In the genomic region with DNA sequence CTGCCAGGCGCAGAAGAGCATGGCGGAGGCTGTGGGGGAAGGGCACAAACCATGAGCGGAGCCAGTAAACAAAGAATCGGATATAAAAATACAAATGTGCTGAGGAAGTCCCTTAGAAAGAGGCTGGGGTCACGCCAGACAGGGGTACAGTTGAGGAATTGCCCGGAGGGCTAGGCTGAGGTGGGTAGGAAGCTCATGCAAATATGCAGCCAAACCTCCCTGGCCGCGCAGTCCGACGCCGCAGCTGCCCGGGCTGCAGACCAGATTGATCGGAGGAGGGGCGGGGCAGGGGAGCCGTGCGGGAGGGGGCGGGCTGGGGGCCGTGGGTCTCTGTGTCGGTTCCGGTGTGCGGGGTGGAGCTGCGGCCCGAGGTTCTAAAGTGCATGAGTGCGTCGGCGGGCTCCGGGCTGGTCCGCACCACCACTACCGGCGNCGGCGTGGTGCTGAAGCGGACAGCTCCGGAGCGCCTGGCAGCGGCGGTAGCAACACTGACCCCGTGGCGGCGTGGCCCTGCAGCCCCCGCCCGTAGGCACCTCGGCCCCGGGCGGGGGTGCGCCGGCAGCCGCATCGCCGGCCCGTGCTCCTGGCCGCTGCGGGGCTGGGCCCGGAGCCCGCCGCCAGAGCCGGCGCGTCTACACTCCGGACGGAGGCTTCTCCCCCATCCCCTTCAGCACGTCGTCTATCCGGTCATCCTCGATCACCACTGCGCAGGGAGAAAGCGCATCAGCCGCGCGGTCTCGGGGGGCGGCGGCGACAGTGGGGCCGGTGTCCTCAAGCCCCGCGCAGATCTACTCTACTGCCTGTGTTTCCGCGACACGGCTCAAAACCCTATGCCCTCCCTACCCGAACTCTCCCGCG, we compare ENCODE assay signal across 9 mouse cellular contexts. TPM values are rescaled to one million over a fixed set of nuclear protein-coding genes. Genes with fewer than 3 reads are reported as not detected.
A peak's percentile ranks its signal among the peaks of the same experiment; 100 is the strongest.
DNase-seq lines count a peak whose midpoint lies in the region; ATAC-seq and TF ChIP-seq lines count a peak whose summit lies in the region.
"Had no signal": no experiment of that assay in that cellular context is flagged by ENCODE, and none has a peak within 500 bp of the region (broad histone marks: within the 10 kb centered on the region; RNA-seq: fewer than 3 reads in every experiment).

No protein-coding gene starts in this region.

- H3K27me3 ChIP-seq in forebrain, embryonic 11.5 days (ENCODE audit: control insufficient read depth, insufficient read depth, low read length), result peaks cover 6% of the 10 kb centered on the region; the same call in 1 of the 2 replicates
- H3K27me3 ChIP-seq in liver, postnatal 0 days (ENCODE audit: insufficient read depth, low read length), result peaks cover 43% of the 10 kb centered on the region
- H3K27me3 ChIP-seq in small intestine, adult 2 months (ENCODE audit: control insufficient read depth, insufficient read depth, low read length), result peaks cover 16% of the 10 kb centered on the region

- H3K4me2 ChIP-seq in forebrain, embryonic 11.5 days (ENCODE audit: low read depth, low read length, severe bottlenecking), result peak overlapping the region; percentile 94
- H3K4me2 ChIP-seq in liver, postnatal 0 days (ENCODE audit: low read depth, low read length), result peak overlapping the region; percentile 99

- H3K36me3 ChIP-seq in forebrain, embryonic 11.5 days (ENCODE audit: control insufficient read depth, insufficient read depth, low read length), result no peaks in the 10 kb centered on the region
- H3K36me3 ChIP-seq in liver, postnatal 0 days (replicated peaks; ENCODE audit: insufficient read depth, low read length), result no peaks in the 10 kb centered on the region
- peaks cover 3% of the 10 kb centered on the region for H3K36me3 ChIP-seq in small intestine, adult 2 months (ENCODE audit: control insufficient read depth, insufficient read depth, low read length)

- TF ChIP-seq CTCF in liver, postnatal 0 days (IDR thresholded peaks at IDR 0.05; ENCODE audit: low read depth), result no peak
- TF ChIP-seq CTCF in small intestine, adult 2 months (IDR thresholded peaks at IDR 0.05; ENCODE audit: extremely low read depth, insufficient read length, insufficient replicate concordance, low read depth, low read length), result no peak

- peak overlapping the region; percentile 76 for H3K4me3 ChIP-seq in forebrain, embryonic 11.5 days (ENCODE audit: low read depth, low read length)
- H3K4me3 ChIP-seq in liver, postnatal 0 days (ENCODE audit: low read depth, low read length), result peak overlapping the region; percentile 71
- H3K4me3 ChIP-seq in small intestine, adult 2 months (ENCODE audit: low read depth, low read length), result peak overlapping the region; percentile 95

- DNase-seq in right cerebral cortex, postnatal 4 days, result peak; percentile 42
- DNase-seq in right cerebral cortex, postnatal 36 days (ENCODE audit: low spot score in 2 of 2), result no peak
- peak; percentile 51 to 64 for DNase-seq in adrenal gland, postnatal 36 days
- DNase-seq in forebrain, embryonic 11.5 days (ENCODE audit: low spot score), result peak; percentile 78
- peak; percentile 44 for DNase-seq in induced T-regulatory cell, adult 2 months (ENCODE audit: low read depth)
- peak; percentile 67 for DNase-seq in liver, postnatal 0 days
- DNase-seq in frontal cortex, postnatal 10 days (ENCODE audit: low spot score in 2 of 2), result no peak

- H3K27ac ChIP-seq in forebrain, embryonic 11.5 days (ENCODE audit: low read depth, low read length), result no peak overlapping the region
- no peak overlapping the region for H3K27ac ChIP-seq in liver, postnatal 0 days (ENCODE audit: low read depth)
- no peak overlapping the region for H3K27ac ChIP-seq in small intestine, adult 2 months (ENCODE audit: insufficient read depth, low read depth, low read length)

- 2% methylated on average over 63 of the region's 83 CpGs for WGBS in forebrain, embryonic 11.5 days
- 3% methylated on average over 64 of the region's 83 CpGs for WGBS in liver, postnatal 0 days (ENCODE audit: insufficient replicate concordance)
- WGBS in small intestine, adult 2 months, result 5% methylated on average over 82 of the region's 83 CpGs

- H3K4me1 ChIP-seq in forebrain, embryonic 11.5 days (replicated peaks; ENCODE audit: control insufficient read depth, insufficient read depth, low read length), result peaks cover 7% of the 10 kb centered on the region
- peaks cover 35% of the 10 kb centered on the region for H3K4me1 ChIP-seq in liver, postnatal 0 days (ENCODE audit: insufficient read depth)
- H3K4me1 ChIP-seq in small intestine, adult 2 months (ENCODE audit: control insufficient read depth, insufficient read depth, insufficient read length, low read length), result peaks cover 24% of the 10 kb centered on the region

- TF ChIP-seq POLR2A in small intestine, adult 2 months (IDR thresholded peaks at IDR 0.05; ENCODE audit: low read depth, low read length), result no peak

- H3K9ac ChIP-seq in forebrain, embryonic 11.5 days (ENCODE audit: low read length), result peak overlapping the region; percentile 91
- H3K9ac ChIP-seq in liver, postnatal 0 days (replicated peaks), result no peak overlapping the region

- peak; percentile 18 for ATAC-seq in forebrain, embryonic 11.5 days (replicated peaks; ENCODE audit: low FRiP score)
- ATAC-seq in liver, postnatal 0 days, result peak; percentile 57

- no peak for TF ChIP-seq EP300 in liver, postnatal 0 days (IDR thresholded peaks at IDR 0.05; ENCODE audit: low read depth)

- no peaks in the 10 kb centered on the region for H3K9me3 ChIP-seq in forebrain, embryonic 11.5 days (ENCODE audit: control insufficient read depth, low read length)
- H3K9me3 ChIP-seq in liver, postnatal 0 days (ENCODE audit: low read length), result no peaks in the 10 kb centered on the region

RNA-seq across cellular contexts. Expression of gene Camk2n2, which starts 1.3 kb away (rescaled TPM):
- total RNA-seq in adrenal gland, postnatal 36 days (2021), result 100 to 1,000 TPM in 1 of 2 experiments, 10 to 100 TPM in 1; 25.3 to 128 TPM
- polyA plus RNA-seq in forebrain, embryonic 11.5 days (2014; fragmentation: Nextera tagmentation; extraction: Ambion mirVana), result 5.0 and 5.3 TPM in 2 replicates
- polyA plus RNA-seq in liver, postnatal 0 days (2015; fragmentation: Nextera tagmentation; extraction: Ambion mirVana), result 0.11 and 0.13 TPM in 2 replicates
- polyA plus RNA-seq in small intestine, adult 2 months (2012; rRNA removed), result 3.1 and 6.7 TPM in 2 replicates

RNA-seq across cellular contexts. Expression of gene Alg3, which starts 8.2 kb away (rescaled TPM):
- total RNA-seq in adrenal gland, postnatal 36 days (2021), result 10 to 100 TPM; 26.9 to 29.8 TPM
- 46.9 and 58.9 TPM in 2 replicates for polyA plus RNA-seq in forebrain, embryonic 11.5 days (2014; fragmentation: Nextera tagmentation; extraction: Ambion mirVana)
- polyA plus RNA-seq in liver, postnatal 0 days (2015; fragmentation: Nextera tagmentation; extraction: Ambion mirVana), result 18.6 and 19.0 TPM in 2 replicates
- polyA plus RNA-seq in small intestine, adult 2 months (2012; rRNA removed), result 16.8 and 18.6 TPM in 2 replicates

RNA-seq across cellular contexts. Expression of gene Gm49333, which starts 8.4 kb away (rescaled TPM):
- total RNA-seq in adrenal gland, postnatal 36 days (2021), result under 1 TPM in 1 of 2 experiments, not detected in 1; 0.26 TPM
- 0.68 TPM in 1 of 2 replicates, not detected in the other for polyA plus RNA-seq in forebrain, embryonic 11.5 days (2014; fragmentation: Nextera tagmentation; extraction: Ambion mirVana)
- not detected in 2 replicates for polyA plus RNA-seq in liver, postnatal 0 days (2015; fragmentation: Nextera tagmentation; extraction: Ambion mirVana)
- 0.08 TPM in 1 of 2 replicates, not detected in the other for polyA plus RNA-seq in small intestine, adult 2 months (2012; rRNA removed)
- total RNA-seq: gastrocnemius, postnatal 4 days had no signal

RNA-seq across cellular contexts. Expression of gene Eef1akmt4, which starts 8.4 kb away (rescaled TPM):
- 1 to 10 TPM; 9.5 to 10.0 TPM for total RNA-seq in adrenal gland, postnatal 36 days (2021)
- 28.2 and 30.8 TPM in 2 replicates for polyA plus RNA-seq in forebrain, embryonic 11.5 days (2014; fragmentation: Nextera tagmentation; extraction: Ambion mirVana)
- polyA plus RNA-seq in liver, postnatal 0 days (2015; fragmentation: Nextera tagmentation; extraction: Ambion mirVana), result 20.4 and 23.3 TPM in 2 replicates
- 6.6 and 7.2 TPM in 2 replicates for polyA plus RNA-seq in small intestine, adult 2 months (2012; rRNA removed)

RNA-seq across cellular contexts. Expression of gene Ece2, which starts 9.9 kb away (rescaled TPM):
- 10 to 100 TPM in 1 of 2 experiments, 1 to 10 TPM in 1; 8.9 to 17.5 TPM for total RNA-seq in adrenal gland, postnatal 36 days (2021)
- 4.9 and 5.6 TPM in 2 replicates for polyA plus RNA-seq in forebrain, embryonic 11.5 days (2014; fragmentation: Nextera tagmentation; extraction: Ambion mirVana)
- 0.14 TPM in 1 of 2 replicates, not detected in the other for polyA plus RNA-seq in liver, postnatal 0 days (2015; fragmentation: Nextera tagmentation; extraction: Ambion mirVana)
- polyA plus RNA-seq in small intestine, adult 2 months (2012; rRNA removed), result 0.19 and 0.42 TPM in 2 replicates

Comparison
In these comparisons a context has a peak if more than half of its experiments do, and no peak if none do; other contexts are left out.
1. DNase-seq: peak in right cerebral cortex, postnatal 4 days (single experiment), adrenal gland, postnatal 36 days (2 of 2), forebrain, embryonic 11.5 days (single experiment), induced T-regulatory cell, adult 2 months (single experiment) and liver, postnatal 0 days (single experiment); none in right cerebral cortex, postnatal 36 days (0 of 2) and frontal cortex, postnatal 10 days (0 of 2).
2. Peak in every context shown above with its lines, with median percentiles within 50 percentile points of each other: H3K4me3 ChIP-seq.